Mouse (Mus musculus) olfactory bulb, adult 2 months (tissue): ENCODE data around the gene Ccnd3. TPM values are rescaled to one million over a fixed set of nuclear protein-coding genes. Genes with fewer than 3 reads are reported as not detected.

Experiments
- H3K27ac ChIP-seq: fragments of 200-500 bp; 2 replicates; pipeline ENCODE4 v1.5.1; 2012; ENCODE audit warnings: low read depth, low read length; ENCODE audit not compliant: insufficient read depth
- H3K4me1 ChIP-seq: fragments of 200-500 bp; 2 replicates; pipeline ENCODE4 v1.6.1; 2012; ENCODE audit warnings: low read length; ENCODE audit not compliant: control insufficient read depth, insufficient read depth
- H3K4me3 ChIP-seq: fragments of 200-500 bp; 2 replicates; pipeline ENCODE4 v1.5.1; 2012; ENCODE audit warnings: mild to moderate bottlenecking, low read depth, low read length, moderate library complexity; ENCODE audit not compliant: insufficient read depth
- CTCF ChIP-seq: fragments of 200-500 bp; IDR thresholded peaks from 2 replicates; pipeline ENCODE4 v1.5.1; 2012; ENCODE audit warnings: low read depth, mild to moderate bottlenecking, low read length, moderate library complexity; ENCODE audit not compliant: insufficient read depth
- POLR2A ChIP-seq: fragments of 200-500 bp; IDR thresholded peaks from 2 replicates; pipeline ENCODE4 v1.6.1; 2012; ENCODE audit warnings: mild to moderate bottlenecking, low read depth, low read length, moderate library complexity; ENCODE audit not compliant: insufficient read depth
- WGBS: fragments of 180-500 bp; shearing (Covaris S2); methylation state at CpG from one replicate; pipeline ENCODE4 v1.1.7; 2018; 5-methylcytosine and 5-hydroxymethylcytosine counted together
- polyA plus RNA-seq: library from polyadenylated mRNA; stranded (reverse); fragments of >200 nt; gene quantifications from 2 replicates; pipeline ENCODE4 v1.2.4, GENCODE M21; 2012; ENCODE audit warnings: low replicate concordance; ENCODE audit not compliant: missing spikeins, insufficient read depth, insufficient read length

Gene Ccnd3
- polyA plus RNA-seq, 1 experiment: 423 TPM

GRCm38 (mm10) chr17:47580962-47581361, 76.1 kb downstream of the Ccnd3 start:
- TF ChIP-seq CTCF (no peak), POLR2A (no peak)
- Histone ChIP-seq H3K4me1 (no peaks in the 10 kb centered on the region), H3K4me3 (no peak overlapping the region), H3K27ac (no peak overlapping the region)
- 96% methylated on average over 4 of the region's 4 CpGs for WGBS

- WGBS: 89% methylated on average over 8 of the region's 8 CpGs
- H3K4me3 ChIP-seq: no peak overlapping the region
- no peak overlapping the region for H3K27ac ChIP-seq
- 0 out of 2 replicates have a peak, but pooled peaks cover 2% of the 10 kb centered on the region for H3K4me1 ChIP-seq
- TF ChIP-seq POLR2A (no peak), CTCF (no peak)
These were observed 83.7 kb downstream of the Ccnd3 start for GRCm38 (mm10) chr17:47588517-47588916.

GRCm38 (mm10) chr17:47591073-47591472, 86.2 kb downstream of the Ccnd3 start:
- Histone ChIP-seq H3K4me3 (no peak overlapping the region), H3K4me1 (peaks cover 16% of the 10 kb centered on the region), H3K27ac (no peak overlapping the region)
- no peak for TF ChIP-seq POLR2A
- WGBS: 88% methylated on average over 3 of the region's 3 CpGs

- Histone ChIP-seq H3K4me3 (peak overlapping the region; percentile 83), H3K4me1 (peaks cover 30% of the 10 kb centered on the region), H3K27ac (0 out of 2 replicates have a peak overlapping the region, but pooled peaks have one; percentile 18)
- TF ChIP-seq CTCF (no peak), POLR2A (peak; percentile 55)
- WGBS: under 1% methylated on average over 63 of the region's 63 CpGs
These were observed 88.5 kb downstream of the Ccnd3 start for GRCm38 (mm10) chr17:47593215-47593853.

- Histone ChIP-seq H3K4me3 (peak overlapping the region; percentile 83), H3K27ac (peak overlapping the region; percentile 46; the same call in 1 of the 2 replicates)
These were observed 89.0 kb downstream of the Ccnd3 start for GRCm38 (mm10) chr17:47593854-47594182.

GRCm38 (mm10) chr17:47594183-47594968, 89.5 kb downstream of the Ccnd3 start:
- Histone ChIP-seq H3K4me1 (peaks cover 30% of the 10 kb centered on the region), H3K27ac (peak overlapping the region; percentile 46; the same call in 1 of the 2 replicates), H3K4me3 (peak overlapping the region; percentile 83)
- under 1% methylated on average over 43 of the region's 43 CpGs for WGBS
- TF ChIP-seq CTCF (no peak), POLR2A (no peak)

More at GRCm38 (mm10) chr17:47593854-47594182, 89.0 kb downstream of the Ccnd3 start:
- under 1% methylated on average over 13 of the region's 13 CpGs for WGBS
- TF ChIP-seq POLR2A (no peak), CTCF (no peak)
- H3K4me1 ChIP-seq: peaks cover 30% of the 10 kb centered on the region

GRCm38 (mm10) chr17:47594969-47595247, 90.1 kb downstream of the Ccnd3 start:
- peak overlapping the region; percentile 29 for H3K4me3 ChIP-seq
- no peak; the same call in 1 of the 2 replicates for TF ChIP-seq CTCF
- no peak for TF ChIP-seq POLR2A
- WGBS: 8% methylated on average over 8 of the region's 9 CpGs
- no peak overlapping the region for H3K27ac ChIP-seq
- peaks cover 30% of the 10 kb centered on the region for H3K4me1 ChIP-seq

GRCm38 (mm10) chr17:47595248-47596161, 90.7 kb downstream of the Ccnd3 start:
- WGBS: 12% methylated on average over 20 of the region's 21 CpGs
- Histone ChIP-seq H3K4me3 (peak overlapping the region; percentile 29), H3K27ac (no peak overlapping the region), H3K4me1 (peaks cover 30% of the 10 kb centered on the region)
- TF ChIP-seq POLR2A: no peak
- TF ChIP-seq CTCF: no peak

- 60% methylated on average over 6 of the region's 6 CpGs for WGBS
- Histone ChIP-seq H3K4me3 (no peak overlapping the region), H3K4me1 (peaks cover 30% of the 10 kb centered on the region), H3K27ac (no peak overlapping the region)
- TF ChIP-seq CTCF: no peak
- no peak for TF ChIP-seq POLR2A
These were observed 91.4 kb downstream of the Ccnd3 start for GRCm38 (mm10) chr17:47596162-47596838.
